Mouse (Mus musculus): ENCODE results near the gene Col24a1. TPM values are rescaled to one million over a fixed set of nuclear protein-coding genes. Genes with fewer than 3 reads are reported as not detected.

Gene Col24a1
- polyA plus RNA-seq, 1 experiment from 2014 or later = 5.7 TPM

GRCm38 (mm10) chr3:145408045-145408444 is 115.8 kb downstream of the Col24a1 start:
- no peaks in the 10 kb centered on the region for H3K27me3 ChIP-seq (ENCODE audit: control insufficient read depth, insufficient read depth, low read length)
- 59% methylated on average over 3 of the region's 3 CpGs for WGBS
- H3K4me1 ChIP-seq (ENCODE audit: control insufficient read depth, insufficient read depth, low read length) = no peaks in the 10 kb centered on the region
- no peaks in the 10 kb centered on the region for H3K36me3 ChIP-seq (ENCODE audit: control insufficient read depth, insufficient read depth, low read length)
- H3K9ac ChIP-seq (replicated peaks; ENCODE audit: low read depth, low read length) = no peak overlapping the region
- H3K4me2 ChIP-seq (replicated peaks; ENCODE audit: low read depth, low read length) = no peak overlapping the region
- no peak overlapping the region for H3K27ac ChIP-seq (ENCODE audit: low read length)
- no peak overlapping the region for H3K4me3 ChIP-seq (ENCODE audit: low read depth, low read length)
- no peak for ATAC-seq (ENCODE audit: insufficient number of reproducible peaks, insufficient read depth, low FRiP score, low read depth)
- H3K9me3 ChIP-seq (ENCODE audit: control insufficient read depth, low read depth, low read length) = no peaks in the 10 kb centered on the region

- Histone ChIP-seq H3K36me3 (ENCODE audit: control insufficient read depth, insufficient read depth, low read length) (no peaks in the 10 kb centered on the region), H3K4me1 (ENCODE audit: control insufficient read depth, insufficient read depth, low read length) (no peaks in the 10 kb centered on the region), H3K4me3 (ENCODE audit: low read depth, low read length) (no peak overlapping the region), H3K9ac (replicated peaks; ENCODE audit: low read depth, low read length) (no peak overlapping the region), H3K9me3 (ENCODE audit: control insufficient read depth, low read depth, low read length) (no peaks in the 10 kb centered on the region), H3K27me3 (ENCODE audit: control insufficient read depth, insufficient read depth, low read length) (no peaks in the 10 kb centered on the region), H3K27ac (ENCODE audit: low read length) (no peak overlapping the region), H3K4me2 (replicated peaks; ENCODE audit: low read depth, low read length) (no peak overlapping the region)
- no peak for ATAC-seq (ENCODE audit: insufficient number of reproducible peaks, insufficient read depth, low FRiP score, low read depth)
- 42% methylated on average over 4 of the region's 4 CpGs for WGBS
These were observed 119.9 kb downstream of the Col24a1 start for GRCm38 (mm10) chr3:145412137-145412536.

GRCm38 (mm10) chr3:145414362-145414761 is 122.1 kb downstream of the Col24a1 start:
- Histone ChIP-seq H3K4me2 (replicated peaks; ENCODE audit: low read depth, low read length) (no peak overlapping the region), H3K4me3 (ENCODE audit: low read depth, low read length) (no peak overlapping the region), H3K27me3 (ENCODE audit: control insufficient read depth, insufficient read depth, low read length) (no peaks in the 10 kb centered on the region), H3K9me3 (ENCODE audit: control insufficient read depth, low read depth, low read length) (no peaks in the 10 kb centered on the region), H3K4me1 (ENCODE audit: control insufficient read depth, insufficient read depth, low read length) (no peaks in the 10 kb centered on the region), H3K27ac (ENCODE audit: low read length) (no peak overlapping the region), H3K9ac (replicated peaks; ENCODE audit: low read depth, low read length) (no peak overlapping the region), H3K36me3 (ENCODE audit: control insufficient read depth, insufficient read depth, low read length) (no peaks in the 10 kb centered on the region)
- ATAC-seq (ENCODE audit: insufficient number of reproducible peaks, insufficient read depth, low FRiP score, low read depth) = no peak
- 96% methylated on average over 3 of the region's 3 CpGs for WGBS

GRCm38 (mm10) chr3:145417809-145418208 is 125.5 kb downstream of the Col24a1 start:
- no peak overlapping the region for H3K9ac ChIP-seq (replicated peaks; ENCODE audit: low read depth, low read length)
- no peak overlapping the region for H3K4me2 ChIP-seq (replicated peaks; ENCODE audit: low read depth, low read length)
- H3K4me3 ChIP-seq (ENCODE audit: low read depth, low read length) = no peak overlapping the region
- H3K9me3 ChIP-seq (ENCODE audit: control insufficient read depth, low read depth, low read length) = no peaks in the 10 kb centered on the region
- H3K4me1 ChIP-seq (ENCODE audit: control insufficient read depth, insufficient read depth, low read length) = no peaks in the 10 kb centered on the region
- no peak for ATAC-seq (ENCODE audit: insufficient number of reproducible peaks, insufficient read depth, low FRiP score, low read depth)
- H3K27ac ChIP-seq (ENCODE audit: low read length) = no peak overlapping the region
- 73% methylated on average over 9 of the region's 9 CpGs for WGBS
- no peaks in the 10 kb centered on the region for H3K36me3 ChIP-seq (ENCODE audit: control insufficient read depth, insufficient read depth, low read length)
- no peaks in the 10 kb centered on the region for H3K27me3 ChIP-seq (ENCODE audit: control insufficient read depth, insufficient read depth, low read length)

- no peaks in the 10 kb centered on the region for H3K27me3 ChIP-seq (ENCODE audit: control insufficient read depth, insufficient read depth, low read length)
- H3K36me3 ChIP-seq (ENCODE audit: control insufficient read depth, insufficient read depth, low read length) = no peaks in the 10 kb centered on the region
- no peak overlapping the region for H3K4me3 ChIP-seq (ENCODE audit: low read depth, low read length)
- peak; percentile 28; the same call in 1 of the 2 replicates for ATAC-seq (ENCODE audit: insufficient number of reproducible peaks, insufficient read depth, low FRiP score, low read depth)
- no peaks in the 10 kb centered on the region for H3K4me1 ChIP-seq (ENCODE audit: control insufficient read depth, insufficient read depth, low read length)
- 41% methylated on average over 2 of the region's 2 CpGs for WGBS
- no peaks in the 10 kb centered on the region for H3K9me3 ChIP-seq (ENCODE audit: control insufficient read depth, low read depth, low read length)
- no peak overlapping the region for H3K4me2 ChIP-seq (replicated peaks; ENCODE audit: low read depth, low read length)
- no peak overlapping the region for H3K27ac ChIP-seq (ENCODE audit: low read length)
- H3K9ac ChIP-seq (replicated peaks; ENCODE audit: low read depth, low read length) = no peak overlapping the region
These were observed 128.1 kb downstream of the Col24a1 start for GRCm38 (mm10) chr3:145420421-145420820.

GRCm38 (mm10) chr3:145422044-145422443 is 129.8 kb downstream of the Col24a1 start:
- Histone ChIP-seq H3K36me3 (ENCODE audit: control insufficient read depth, insufficient read depth, low read length) (no peaks in the 10 kb centered on the region), H3K27me3 (ENCODE audit: control insufficient read depth, insufficient read depth, low read length) (no peaks in the 10 kb centered on the region), H3K9me3 (ENCODE audit: control insufficient read depth, low read depth, low read length) (no peaks in the 10 kb centered on the region), H3K9ac (replicated peaks; ENCODE audit: low read depth, low read length) (no peak overlapping the region), H3K4me1 (ENCODE audit: control insufficient read depth, insufficient read depth, low read length) (no peaks in the 10 kb centered on the region), H3K4me2 (replicated peaks; ENCODE audit: low read depth, low read length) (no peak overlapping the region), H3K27ac (ENCODE audit: low read length) (no peak overlapping the region), H3K4me3 (ENCODE audit: low read depth, low read length) (no peak overlapping the region)
- no peak for ATAC-seq (ENCODE audit: insufficient number of reproducible peaks, insufficient read depth, low FRiP score, low read depth)
- WGBS = 92% methylated on average over 3 of the region's 3 CpGs

GRCm38 (mm10) chr3:145438352-145438751 is 146.1 kb downstream of the Col24a1 start:
- Histone ChIP-seq H3K9me3 (ENCODE audit: control insufficient read depth, low read depth, low read length) (no peaks in the 10 kb centered on the region), H3K4me1 (ENCODE audit: control insufficient read depth, insufficient read depth, low read length) (no peaks in the 10 kb centered on the region), H3K9ac (replicated peaks; ENCODE audit: low read depth, low read length) (no peak overlapping the region), H3K27ac (ENCODE audit: low read length) (no peak overlapping the region), H3K27me3 (ENCODE audit: control insufficient read depth, insufficient read depth, low read length) (no peaks in the 10 kb centered on the region), H3K4me3 (ENCODE audit: low read depth, low read length) (no peak overlapping the region), H3K4me2 (replicated peaks; ENCODE audit: low read depth, low read length) (no peak overlapping the region), H3K36me3 (ENCODE audit: control insufficient read depth, insufficient read depth, low read length) (no peaks in the 10 kb centered on the region)
- ATAC-seq (ENCODE audit: insufficient number of reproducible peaks, insufficient read depth, low FRiP score, low read depth) = no peak
- WGBS = 81% methylated on average over 7 of the region's 7 CpGs

GRCm38 (mm10) chr3:145439086-145439485 is 146.8 kb downstream of the Col24a1 start:
- 81% methylated on average over 7 of the region's 7 CpGs for WGBS
- no peak for ATAC-seq (ENCODE audit: insufficient number of reproducible peaks, insufficient read depth, low FRiP score, low read depth)

GRCm38 (mm10) chr3:145440993-145441392 is 148.7 kb downstream of the Col24a1 start:
- 66% methylated on average over 1 of the region's 1 CpGs for WGBS
- Histone ChIP-seq H3K36me3 (ENCODE audit: control insufficient read depth, insufficient read depth, low read length) (no peaks in the 10 kb centered on the region), H3K27ac (ENCODE audit: low read length) (no peak overlapping the region), H3K4me1 (ENCODE audit: control insufficient read depth, insufficient read depth, low read length) (no peaks in the 10 kb centered on the region), H3K9ac (replicated peaks; ENCODE audit: low read depth, low read length) (no peak overlapping the region), H3K9me3 (ENCODE audit: control insufficient read depth, low read depth, low read length) (no peaks in the 10 kb centered on the region), H3K4me3 (ENCODE audit: low read depth, low read length) (no peak overlapping the region), H3K27me3 (ENCODE audit: control insufficient read depth, insufficient read depth, low read length) (no peaks in the 10 kb centered on the region), H3K4me2 (replicated peaks; ENCODE audit: low read depth, low read length) (no peak overlapping the region)
- no peak for ATAC-seq (ENCODE audit: insufficient number of reproducible peaks, insufficient read depth, low FRiP score, low read depth)

More at GRCm38 (mm10) chr3:145439086-145439485, 146.8 kb downstream of the Col24a1 start:
- no peaks in the 10 kb centered on the region for H3K9me3 ChIP-seq (ENCODE audit: control insufficient read depth, low read depth, low read length)
- H3K27ac ChIP-seq (ENCODE audit: low read length) = no peak overlapping the region
- no peak overlapping the region for H3K4me2 ChIP-seq (replicated peaks; ENCODE audit: low read depth, low read length)
- no peak overlapping the region for H3K9ac ChIP-seq (replicated peaks; ENCODE audit: low read depth, low read length)
- H3K27me3 ChIP-seq (ENCODE audit: control insufficient read depth, insufficient read depth, low read length) = no peaks in the 10 kb centered on the region
- no peaks in the 10 kb centered on the region for H3K36me3 ChIP-seq (ENCODE audit: control insufficient read depth, insufficient read depth, low read length)
- H3K4me1 ChIP-seq (ENCODE audit: control insufficient read depth, insufficient read depth, low read length) = no peaks in the 10 kb centered on the region
- H3K4me3 ChIP-seq (ENCODE audit: low read depth, low read length) = no peak overlapping the region
